Comparison of ENCODE assay signal across 16 mouse cellular contexts in the genomic region with DNA sequence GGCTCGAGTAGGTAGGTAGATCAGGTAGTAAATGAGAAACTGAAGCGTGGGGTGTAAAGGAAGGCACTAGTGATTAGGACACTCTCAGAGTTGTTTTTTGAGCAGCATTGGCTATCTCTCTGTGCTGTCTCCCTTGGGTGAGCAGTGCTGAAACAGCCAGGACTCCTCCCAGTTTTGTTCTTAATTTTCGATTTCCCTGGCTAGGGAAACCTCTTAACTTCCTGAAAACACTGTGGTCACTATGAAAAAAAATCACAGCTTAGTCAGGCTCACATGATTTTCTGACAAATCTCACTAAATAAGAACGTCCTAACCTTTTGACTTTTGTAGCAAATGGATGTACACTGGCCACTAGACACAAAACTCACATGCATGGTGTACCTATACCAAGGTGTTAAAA. TPM values are rescaled to one million over a fixed set of nuclear protein-coding genes. Genes with fewer than 3 reads are reported as not detected.
DNase-seq lines count a peak whose midpoint lies in the region; ATAC-seq and TF ChIP-seq lines count a peak whose summit lies in the region.
"Had no signal": no experiment of that assay in that cellular context is flagged by ENCODE, and none has a peak within 500 bp of the region (broad histone marks: within the 10 kb centered on the region; RNA-seq: fewer than 3 reads in every experiment).

A gene (minus strand): TSS at position 92 of the 400 bp plus-strand sequence.

- 0 out of 2 replicates have a peak, but pooled peaks have one; percentile 21 for TF ChIP-seq EP300 in heart, adult 2 months (IDR thresholded peaks at IDR 0.05; ENCODE audit: insufficient read depth, low read depth, low read length)

- no peaks in the 10 kb centered on the region for H3K79me2 ChIP-seq in heart, adult 2 months (replicated peaks; ENCODE audit: control insufficient read depth, insufficient read depth, low read length)

- peak; percentile 42; a peak in 3 of 4 replicates for ATAC-seq in hematopoietic stem cell, adult 5-6 weeks (replicated peaks in 1 of 2; ENCODE audit: insufficient read depth in 1 of 2, low FRiP score in 2 of 2, low TSS enrichment in 1 of 2, low read depth in 1 of 2, poor library complexity in 2 of 2, severe bottlenecking in 2 of 2)
- no peak for ATAC-seq in midbrain, postnatal 0 days (ENCODE audit: low FRiP score)

- H3K4me3 ChIP-seq in heart, adult 2 months = peak within 1 kb of the TSS; percentile 25; the same call in 1 of the 2 replicates
- no peak within 1 kb of the TSS for H3K4me3 ChIP-seq in heart, embryonic 10.5 days
- H3K4me3 ChIP-seq in testis, adult 2 months (ENCODE audit: control insufficient read depth, low read depth, low read length) = no peak within 1 kb of the TSS
- H3K4me3 ChIP-seq in forebrain, embryonic 10.5 days = no peak within 1 kb of the TSS
- H3K4me3 ChIP-seq in midbrain, postnatal 0 days (ENCODE audit: low read depth, low read length) = no peak within 1 kb of the TSS
- H3K4me3 ChIP-seq: embryonic facial prominence, embryonic 15.5 days; hindbrain, embryonic 12.5 days; kidney, embryonic 15.5 days; limb, embryonic 12.5 days; midbrain, embryonic 10.5 days had no signal

- peaks cover 1% of the 10 kb centered on the region for H3K4me1 ChIP-seq in heart, adult 2 months (ENCODE audit: control insufficient read depth, insufficient read depth, low read length)
- no peaks in the 10 kb centered on the region for H3K4me1 ChIP-seq in heart, embryonic 10.5 days
- H3K4me1 ChIP-seq in testis, adult 2 months (ENCODE audit: control insufficient read depth, insufficient read depth, low read length) = no peaks in the 10 kb centered on the region
- H3K4me1 ChIP-seq in forebrain, embryonic 10.5 days = no peaks in the 10 kb centered on the region
- H3K4me1 ChIP-seq in midbrain, postnatal 0 days (ENCODE audit: insufficient read depth, low read length) = no peaks in the 10 kb centered on the region
- H3K4me1 ChIP-seq: embryonic facial prominence, embryonic 15.5 days; hindbrain, embryonic 12.5 days; kidney, embryonic 15.5 days; limb, embryonic 12.5 days; midbrain, embryonic 10.5 days had no signal

- no peak within 1 kb of the TSS for H3K4me2 ChIP-seq in midbrain, postnatal 0 days (ENCODE audit: low read depth, low read length, poor library complexity, severe bottlenecking)
- H3K4me2 ChIP-seq: embryonic facial prominence, embryonic 15.5 days; hindbrain, embryonic 12.5 days; kidney, embryonic 15.5 days; limb, embryonic 12.5 days had no signal

- peak; percentile 31 to 51 for DNase-seq in heart, adult 2 months
- no peak for DNase-seq in heart, embryonic 10.5 days (ENCODE audit: low spot score)
- no peak for DNase-seq in testis, postnatal 14 days (ENCODE audit: low spot score)
- DNase-seq in cerebellum, adult 8-10 months = no peak
- DNase-seq in forebrain, embryonic 10.5 days (ENCODE audit: extremely low spot score, low spot score) = no peak
- DNase-seq in midbrain, postnatal 0 days (ENCODE audit: low spot score) = no peak
- DNase-seq: cerebellum, postnatal 14 days; layer of hippocampus, adult 9-11 months had no signal

- peak; percentile 66; the same call in 1 of the 2 replicates for TF ChIP-seq POLR2A in heart, adult 2 months (IDR thresholded peaks at IDR 0.05; ENCODE audit: insufficient read depth, low read depth, low read length)
- TF ChIP-seq POLR2A in testis, adult 2 months (IDR thresholded peaks at IDR 0.05; ENCODE audit: control insufficient read depth, low read depth, low read length) = no peak

- WGBS in heart, adult 2 months = 37% methylated on average over 4 of the region's 4 CpGs
- WGBS in heart, embryonic 10.5 days = 74% methylated on average over 4 of the region's 4 CpGs
- WGBS in forebrain, embryonic 10.5 days = 82% methylated on average over 4 of the region's 4 CpGs
- WGBS in midbrain, postnatal 0 days = 76% methylated on average over 4 of the region's 4 CpGs

- no peaks in the 10 kb centered on the region for H3K36me3 ChIP-seq in heart, adult 2 months (ENCODE audit: control insufficient read depth, insufficient read depth, low read length)
- H3K36me3 ChIP-seq in heart, embryonic 10.5 days = no peaks in the 10 kb centered on the region
- H3K36me3 ChIP-seq in testis, adult 2 months (ENCODE audit: control insufficient read depth, insufficient read depth, low read length) = no peaks in the 10 kb centered on the region
- H3K36me3 ChIP-seq in forebrain, embryonic 10.5 days (replicated peaks) = no peaks in the 10 kb centered on the region
- no peaks in the 10 kb centered on the region for H3K36me3 ChIP-seq in midbrain, postnatal 0 days (ENCODE audit: insufficient read depth, low read length)
- H3K36me3 ChIP-seq: embryonic facial prominence, embryonic 15.5 days; hindbrain, embryonic 12.5 days; kidney, embryonic 15.5 days; limb, embryonic 12.5 days; midbrain, embryonic 10.5 days had no signal

- intact Hi-C loops in heart, adult 2 months (cut with DNase I) = no loop called here

- H3K9me3 ChIP-seq in heart, embryonic 10.5 days = no peaks in the 10 kb centered on the region
- no peaks in the 10 kb centered on the region for H3K9me3 ChIP-seq in forebrain, embryonic 10.5 days
- no peaks in the 10 kb centered on the region for H3K9me3 ChIP-seq in midbrain, postnatal 0 days (ENCODE audit: low read length)
- H3K9me3 ChIP-seq: embryonic facial prominence, embryonic 15.5 days; hindbrain, embryonic 12.5 days; kidney, embryonic 15.5 days; limb, embryonic 12.5 days; midbrain, embryonic 10.5 days had no signal

- peak within 1 kb of the TSS; percentile 45 for H3K9ac ChIP-seq in heart, adult 2 months (ENCODE audit: low read depth, low read length)
- H3K9ac ChIP-seq in midbrain, postnatal 0 days (replicated peaks; ENCODE audit: low read length, poor library complexity, severe bottlenecking) = no peak within 1 kb of the TSS
- H3K9ac ChIP-seq: embryonic facial prominence, embryonic 15.5 days; hindbrain, embryonic 12.5 days; kidney, embryonic 15.5 days; limb, embryonic 12.5 days had no signal

- H3K27me3 ChIP-seq in heart, adult 2 months (ENCODE audit: control insufficient read depth, insufficient read depth, low read length) = no peaks in the 10 kb centered on the region
- H3K27me3 ChIP-seq in heart, embryonic 10.5 days (ENCODE audit: insufficient read depth, poor library complexity, severe bottlenecking) = no peaks in the 10 kb centered on the region
- no peaks in the 10 kb centered on the region for H3K27me3 ChIP-seq in testis, adult 2 months (ENCODE audit: control insufficient read depth, insufficient read depth, low read length)
- H3K27me3 ChIP-seq in forebrain, embryonic 10.5 days (ENCODE audit: poor library complexity, severe bottlenecking) = no peaks in the 10 kb centered on the region
- no peaks in the 10 kb centered on the region for H3K27me3 ChIP-seq in midbrain, postnatal 0 days (ENCODE audit: insufficient read depth, low read length)
- H3K27me3 ChIP-seq: embryonic facial prominence, embryonic 15.5 days; hindbrain, embryonic 12.5 days; kidney, embryonic 15.5 days; limb, embryonic 12.5 days had no signal

- TF ChIP-seq CTCF in heart, adult 2 months (IDR thresholded peaks at IDR 0.05) = no peak
- TF ChIP-seq CTCF in testis, adult 2 months (IDR thresholded peaks at IDR 0.05; ENCODE audit: control insufficient read depth, insufficient read depth, insufficient replicate concordance, low read depth, low read length) = no peak
- TF ChIP-seq CTCF in midbrain, postnatal 0 days (IDR thresholded peaks at IDR 0.05) = no peak

- peak within 1 kb of the TSS; percentile 75 for H3K27ac ChIP-seq in heart, adult 2 months
- no peak within 1 kb of the TSS for H3K27ac ChIP-seq in heart, embryonic 10.5 days
- H3K27ac ChIP-seq in testis, adult 2 months (ENCODE audit: control insufficient read depth, insufficient read depth, low read depth, low read length) = peak within 1 kb of the TSS; percentile 17; the same call in 1 of the 2 replicates
- H3K27ac ChIP-seq in forebrain, embryonic 10.5 days = no peak within 1 kb of the TSS
- H3K27ac ChIP-seq in midbrain, postnatal 0 days (ENCODE audit: low read depth, low read length) = no peak within 1 kb of the TSS
- H3K27ac ChIP-seq: embryonic facial prominence, embryonic 15.5 days; hindbrain, embryonic 12.5 days; kidney, embryonic 15.5 days; limb, embryonic 12.5 days; midbrain, embryonic 10.5 days had no signal

RNA-seq across cellular contexts. Expression of the gene that starts here (rescaled TPM):
- 1 to 10 TPM; 5.8 to 5.9 TPM for total RNA-seq in heart, adult 2 months (2021)
- 8.5 and 9.0 TPM in 2 replicates for polyA plus RNA-seq in heart, adult 2 months (2012; rRNA removed)
- polyA plus RNA-seq in heart, embryonic 10.5 days (2016; fragmentation: Nextera tagmentation; extraction: Ambion mirVana) = 0.14 and 0.24 TPM in 2 replicates
- polyA plus RNA-seq in testis, adult 2 months (2012; rRNA removed) = 0.81 and 0.88 TPM in 2 replicates
- 0.25 and 0.75 TPM in 2 replicates for total RNA-seq in hematopoietic stem cell, adult 5-6 weeks (2017)
- polyA plus RNA-seq in forebrain, embryonic 10.5 days (2016; fragmentation: Nextera tagmentation; extraction: Ambion mirVana) = 0.06 and 0.14 TPM in 2 replicates
- total RNA-seq in midbrain, postnatal 0 days (2014; rRNA removed) = 0.60 and 0.71 TPM in 2 replicates
- 0.27 and 0.57 TPM in 2 replicates for polyA plus RNA-seq in midbrain, postnatal 0 days (2015; fragmentation: Nextera tagmentation; extraction: Ambion mirVana)
- polyA plus RNA-seq: neural tube, embryonic 14.5 days had no signal

Comparison
In these comparisons a context has a peak if more than half of its experiments do, and no peak if none do; other contexts are left out.
1. DNase-seq: peak in heart, adult 2 months (2 of 2); none in heart, embryonic 10.5 days (single experiment), testis, postnatal 14 days (single experiment), cerebellum, adult 8-10 months (single experiment), forebrain, embryonic 10.5 days (single experiment) and midbrain, postnatal 0 days (single experiment).
2. H3K27ac ChIP-seq: peak in heart, adult 2 months (single experiment) and testis, adult 2 months (single experiment); none in heart, embryonic 10.5 days (single experiment), forebrain, embryonic 10.5 days (single experiment) and midbrain, postnatal 0 days (single experiment).
3. Peak in ATAC-seq in hematopoietic stem cell, adult 5-6 weeks; RNA of the gene not detected or under 1 TPM.